Mouse (Mus musculus) forebrain, embryonic 11.5 days (tissue): ENCODE results near the gene Slc25a34. TPM values are rescaled to one million over a fixed set of nuclear protein-coding genes. Genes with fewer than 3 reads are reported as not detected.

ENCODE experiments used
- polyA plus RNA-seq: library from polyadenylated mRNA; unstranded; fragments of >200 nt; fragmentation: Nextera tagmentation; extraction: Ambion mirVana; gene quantifications from 2 replicates; pipeline ENCODE4 v1.2.1, GENCODE M21; 2014

The Slc25a34 gene
- polyA plus RNA-seq, 1 experiment from 2014 or later, result not detected

Other genes with a start within 250 kb of the Slc25a34 start
- 0.17 TPM in 1 of 2 replicates, not detected in the other for gene Clcnka, start 225.1 kb downstream of the Slc25a34 start, polyA plus RNA-seq
- gene Clcnkb, start 207.8 kb downstream of the Slc25a34 start, polyA plus RNA-seq, result not detected in 2 replicates
- gene Hspb7, start 203.0 kb downstream of the Slc25a34 start, polyA plus RNA-seq, result not detected in 2 replicates
- not detected in 2 replicates for gene Srarp, start 187.7 kb downstream of the Slc25a34 start, polyA plus RNA-seq
- gene Zbtb17, start 179.2 kb downstream of the Slc25a34 start, polyA plus RNA-seq, result 50.8 and 55.7 TPM in 2 replicates
- 17.1 and 19.2 TPM in 2 replicates for gene Spen, start 85.2 kb downstream of the Slc25a34 start, polyA plus RNA-seq
- 21.4 and 24.8 TPM in 2 replicates for gene Fblim1, start 17.7 kb downstream of the Slc25a34 start, polyA plus RNA-seq
- 0.28 TPM in 1 of 2 replicates, not detected in the other for gene Tmem82, start 5.2 kb downstream of the Slc25a34 start, polyA plus RNA-seq
- gene Plekhm2, start 41.1 kb upstream of the Slc25a34 start, polyA plus RNA-seq, result 4.2 and 4.6 TPM in 2 replicates
- gene Rsc1a1, start 61.8 kb upstream of the Slc25a34 start, polyA plus RNA-seq, result 2.4 TPM in 1 of 2 replicates, not detected in the other
- 22.6 and 24.2 TPM in 2 replicates for gene Ddi2, start 99.6 kb upstream of the Slc25a34 start, polyA plus RNA-seq
- not detected in 2 replicates for gene Agmat, start 122.9 kb upstream of the Slc25a34 start, polyA plus RNA-seq
- 4.2 and 4.3 TPM in 2 replicates for gene Dnajc16, start 167.1 kb upstream of the Slc25a34 start, polyA plus RNA-seq
- gene Casp9, start 169.8 kb upstream of the Slc25a34 start, polyA plus RNA-seq, result 20.4 and 21.2 TPM in 2 replicates
- not detected in 2 replicates for gene Cela2a, start 202.3 kb upstream of the Slc25a34 start, polyA plus RNA-seq
- not detected in 2 replicates for gene Ctrc, start 222.5 kb upstream of the Slc25a34 start, polyA plus RNA-seq